Mouse (Mus musculus) intestine, embryonic 15.5 days (tissue): Measurements from ENCODE around the gene Ocln. TPM values are rescaled to one million over a fixed set of nuclear protein-coding genes. Genes with fewer than 3 reads are reported as not detected.
"Not testable (repeated sequence)": the region's sequence is repeated elsewhere in the genome, so short reads cannot be mapped to it uniquely, and the experiment has no call there.

Experiments used
- ATAC-seq: fragments of 200-750 bp; cut with Nextera tagmentation; 2 replicates; pipeline ENCODE4 v1.8.0; 2017; ENCODE audit warnings: moderate TSS enrichment, moderate library complexity
- H3K27ac ChIP-seq: fragments of 300-500 bp; sonication (generic); 2 replicates; pipeline ENCODE4 v1.5.1; 2015; ENCODE audit warnings: mild to moderate bottlenecking, inconsistent platforms
- H3K27me3 ChIP-seq: fragments of 300-500 bp; sonication (generic); replicated peaks from 2 replicates; pipeline ENCODE4 v1.6.1; 2015; ENCODE audit warnings: inconsistent platforms
- H3K36me3 ChIP-seq: fragments of 300-500 bp; sonication (generic); 2 replicates; pipeline ENCODE4 v1.6.1; 2015; ENCODE audit warnings: inconsistent platforms
- H3K4me1 ChIP-seq: fragments of 300-500 bp; sonication (generic); replicated peaks from 2 replicates; pipeline ENCODE4 v1.6.1; 2015; ENCODE audit warnings: inconsistent platforms
- H3K4me2 ChIP-seq: fragments of 300-500 bp; sonication (generic); replicated peaks from 2 replicates; pipeline ENCODE4 v1.6.1; 2015; ENCODE audit warnings: mild to moderate bottlenecking, inconsistent platforms
- H3K4me3 ChIP-seq: fragments of 300-500 bp; sonication (generic); replicated peaks from 2 replicates; pipeline ENCODE4 v1.5.1; 2015; ENCODE audit warnings: inconsistent platforms
- H3K9ac ChIP-seq: fragments of 300-500 bp; sonication (generic); 2 replicates; pipeline ENCODE4 v1.6.1; 2015; ENCODE audit warnings: inconsistent platforms
- H3K9me3 ChIP-seq: fragments of 300-500 bp; sonication (generic); 2 replicates; pipeline ENCODE4 v1.6.1; 2016; ENCODE audit warnings: inconsistent platforms
- WGBS: fragments of 180-500 bp; shearing (Covaris S2); methylation state at CpG from one replicate; pipeline ENCODE4 v1.1.7; 2015; 5-methylcytosine and 5-hydroxymethylcytosine counted together
- polyA plus RNA-seq: library from polyadenylated mRNA; unstranded; fragments of >200 nt; fragmentation: Nextera tagmentation; extraction: Ambion mirVana; gene quantifications from 2 replicates; pipeline ENCODE4 v1.2.1, GENCODE M21; 2015

Gene Ocln
- polyA plus RNA-seq, 1 experiment from 2014 or later: 89.1 TPM

DNA sequence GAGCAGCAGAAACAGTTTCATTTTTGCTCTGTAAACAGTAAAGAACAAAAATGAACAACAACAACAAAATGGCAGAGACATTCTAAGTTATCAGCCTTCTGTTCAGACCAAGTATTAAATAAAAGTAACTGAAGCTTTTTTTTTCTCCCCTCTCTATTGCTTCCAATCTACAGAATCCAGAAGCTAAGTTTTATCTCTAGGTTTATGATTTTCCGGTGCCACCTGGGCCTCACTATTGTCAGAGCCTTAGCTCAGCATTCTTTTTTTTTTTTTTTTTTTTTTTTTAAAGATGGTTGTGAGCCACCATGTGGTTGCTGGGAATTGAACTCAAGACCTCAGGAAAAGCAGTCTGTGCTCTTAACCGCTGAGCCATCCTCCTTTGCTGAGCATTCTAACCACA lies 39.7 kb downstream of the Ocln start:
- Histone ChIP-seq H3K9ac (no peak overlapping the region), H3K36me3 (no peaks in the 10 kb centered on the region), H3K9me3 (no peaks in the 10 kb centered on the region), H3K27ac (no peak overlapping the region), H3K4me2 (no peak overlapping the region), H3K4me1 (0 out of 2 replicates have a peak, but pooled peaks cover 6% of the 10 kb centered on the region), H3K4me3 (no peak overlapping the region), H3K27me3 (no peaks in the 10 kb centered on the region)
- 86% methylated on average over 2 of the region's 2 CpGs for WGBS
- ATAC-seq: no peak

GRCm38 (mm10) chr13:100511860-100512364 lies 40.6 kb downstream of the Ocln start:
- no peak overlapping the region for H3K4me2 ChIP-seq
- ATAC-seq: no peak
- no peaks in the 10 kb centered on the region for H3K4me1 ChIP-seq
- no peak overlapping the region for H3K9ac ChIP-seq
- no peaks in the 10 kb centered on the region for H3K9me3 ChIP-seq
- no peaks in the 10 kb centered on the region for H3K36me3 ChIP-seq
- H3K27me3 ChIP-seq: no peaks in the 10 kb centered on the region
- H3K4me3 ChIP-seq: no peak overlapping the region
- no peak overlapping the region for H3K27ac ChIP-seq
- WGBS: 73% methylated on average over 4 of the region's 4 CpGs

DNA sequence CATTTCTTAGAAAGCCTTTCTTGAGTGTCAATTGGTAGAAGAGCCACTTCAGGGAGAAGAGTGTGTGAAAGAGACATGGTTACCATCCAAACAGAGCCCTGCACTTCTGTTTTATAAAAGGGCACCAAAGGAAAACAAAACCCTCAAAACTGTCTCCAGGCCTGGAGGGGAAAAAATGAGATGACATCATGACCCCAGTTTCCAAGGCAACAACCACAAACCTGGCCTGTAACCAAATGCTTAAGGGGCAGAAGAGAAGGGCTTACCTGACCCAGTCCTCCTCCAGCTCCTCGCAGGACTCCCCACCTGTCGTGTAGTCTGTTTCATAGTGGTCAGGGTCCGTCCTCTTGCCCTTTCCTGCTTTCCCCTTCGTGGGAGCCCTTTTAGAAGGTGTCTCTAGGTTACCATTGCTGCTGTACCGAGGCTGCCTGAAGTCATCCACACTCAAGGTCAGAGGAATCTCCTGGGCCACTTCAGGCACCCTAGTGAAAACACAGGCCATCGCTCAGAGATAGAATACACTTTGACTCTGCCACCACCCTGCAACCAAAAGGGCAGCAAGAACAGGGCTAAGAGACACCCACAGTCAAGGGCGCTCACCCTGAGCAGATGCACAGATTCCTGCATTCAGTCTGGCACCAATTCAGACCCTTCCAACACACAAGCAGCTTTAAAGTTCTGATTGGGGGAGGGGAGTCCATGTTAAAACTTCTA lies 41.2 kb downstream of the Ocln start:
- Histone ChIP-seq H3K27ac (no peak overlapping the region), H3K4me3 (no peak overlapping the region), H3K9me3 (no peaks in the 10 kb centered on the region), H3K36me3 (no peaks in the 10 kb centered on the region), H3K9ac (no peak overlapping the region), H3K4me1 (no peaks in the 10 kb centered on the region), H3K4me2 (no peak overlapping the region), H3K27me3 (no peaks in the 10 kb centered on the region)
- no peak for ATAC-seq
- 74% methylated on average over 7 of the region's 7 CpGs for WGBS

DNA sequence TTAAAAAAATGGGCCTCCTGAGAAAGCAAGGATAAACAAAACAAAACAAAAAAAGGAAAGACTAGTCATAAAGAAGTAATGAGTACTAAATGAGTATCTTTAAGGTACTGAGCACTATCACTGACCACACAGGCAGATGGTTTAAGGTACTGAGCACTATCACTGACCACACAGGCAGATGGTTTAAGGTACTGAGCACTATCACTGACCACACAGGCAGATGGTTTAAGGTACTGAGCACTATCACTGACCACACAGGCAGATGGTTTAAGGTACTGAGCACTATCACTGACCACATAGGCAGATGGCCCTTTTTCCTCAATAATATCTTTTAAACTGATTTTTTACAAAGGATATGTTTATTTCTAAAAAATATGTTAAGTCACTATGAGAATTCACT lies 52.9 kb downstream of the Ocln start:
- H3K4me2 ChIP-seq, H3K4me1 ChIP-seq, H3K4me3 ChIP-seq, H3K36me3 ChIP-seq, H3K27me3 ChIP-seq, H3K27ac ChIP-seq, ATAC-seq, H3K9ac ChIP-seq, H3K9me3 ChIP-seq: not testable (repeated sequence)

DNA sequence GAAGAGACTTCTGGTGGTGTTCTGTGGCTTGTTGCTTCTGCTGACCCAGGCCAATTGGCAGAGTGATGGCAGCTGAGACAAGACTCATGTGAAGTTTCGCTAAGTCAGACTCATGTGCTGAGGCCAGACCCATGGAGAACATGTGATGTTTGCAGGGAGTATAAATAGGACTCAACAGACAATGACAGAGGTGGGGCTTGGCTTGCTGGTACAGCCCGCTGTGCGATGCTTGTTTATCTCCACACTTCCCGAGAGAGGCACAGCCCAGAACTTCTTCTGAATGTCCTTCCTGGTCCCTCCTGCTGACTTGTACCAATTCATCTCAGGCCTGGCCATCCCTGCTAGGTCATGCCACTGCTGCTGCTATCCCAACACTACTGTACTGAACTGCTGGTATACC lies 57.2 kb downstream of the Ocln start:
- H3K4me3 ChIP-seq: no peak overlapping the region
- 0 out of 2 replicates have a peak, but pooled peaks cover 5% of the 10 kb centered on the region for H3K4me1 ChIP-seq

GRCm38 (mm10) chr13:100494370-100494769 lies 58.1 kb downstream of the Ocln start:
- not testable (repeated sequence) for ATAC-seq, H3K9me3 ChIP-seq, H3K4me3 ChIP-seq, H3K9ac ChIP-seq, H3K27me3 ChIP-seq, H3K36me3 ChIP-seq, H3K4me1 ChIP-seq, H3K4me2 ChIP-seq, H3K27ac ChIP-seq
- 60% methylated on average over 8 of the region's 8 CpGs for WGBS

More for the DNA sequence above, 57.2 kb downstream of the Ocln start:
- ATAC-seq: no peak
- Histone ChIP-seq H3K36me3 (no peaks in the 10 kb centered on the region), H3K27ac (no peak overlapping the region), H3K9me3 (no peaks in the 10 kb centered on the region), H3K27me3 (no peaks in the 10 kb centered on the region), H3K9ac (no peak overlapping the region), H3K4me2 (no peak overlapping the region)
- 77% methylated on average over 4 of the region's 4 CpGs for WGBS

DNA sequence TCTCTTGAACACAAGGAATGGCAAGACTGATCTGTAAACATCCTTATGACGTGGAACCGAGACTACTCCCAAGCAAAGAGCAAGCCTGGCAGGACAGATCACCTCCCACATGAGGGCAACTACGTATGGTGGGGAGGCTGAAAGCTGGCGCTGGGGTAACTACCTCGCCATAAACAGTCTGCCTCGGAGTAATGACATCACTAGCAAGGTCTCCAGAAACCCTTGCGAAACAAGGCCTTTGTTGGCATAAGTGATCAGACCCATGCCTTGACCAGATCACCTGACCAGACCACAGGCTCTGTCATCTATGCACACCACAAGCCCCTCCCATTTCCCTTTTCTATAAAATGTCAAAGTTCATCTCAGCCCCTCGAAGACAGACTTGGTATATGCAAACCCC lies 59.2 kb downstream of the Ocln start:
- Histone ChIP-seq H3K36me3 (no peaks in the 10 kb centered on the region), H3K27ac (no peak overlapping the region), H3K9ac (no peak overlapping the region), H3K4me1 (0 out of 2 replicates have a peak, but pooled peaks cover 5% of the 10 kb centered on the region), H3K9me3 (no peaks in the 10 kb centered on the region), H3K4me2 (no peak overlapping the region), H3K27me3 (no peaks in the 10 kb centered on the region), H3K4me3 (no peak overlapping the region)
- ATAC-seq: peak; percentile 48
- WGBS: 64% methylated on average over 8 of the region's 8 CpGs

DNA sequence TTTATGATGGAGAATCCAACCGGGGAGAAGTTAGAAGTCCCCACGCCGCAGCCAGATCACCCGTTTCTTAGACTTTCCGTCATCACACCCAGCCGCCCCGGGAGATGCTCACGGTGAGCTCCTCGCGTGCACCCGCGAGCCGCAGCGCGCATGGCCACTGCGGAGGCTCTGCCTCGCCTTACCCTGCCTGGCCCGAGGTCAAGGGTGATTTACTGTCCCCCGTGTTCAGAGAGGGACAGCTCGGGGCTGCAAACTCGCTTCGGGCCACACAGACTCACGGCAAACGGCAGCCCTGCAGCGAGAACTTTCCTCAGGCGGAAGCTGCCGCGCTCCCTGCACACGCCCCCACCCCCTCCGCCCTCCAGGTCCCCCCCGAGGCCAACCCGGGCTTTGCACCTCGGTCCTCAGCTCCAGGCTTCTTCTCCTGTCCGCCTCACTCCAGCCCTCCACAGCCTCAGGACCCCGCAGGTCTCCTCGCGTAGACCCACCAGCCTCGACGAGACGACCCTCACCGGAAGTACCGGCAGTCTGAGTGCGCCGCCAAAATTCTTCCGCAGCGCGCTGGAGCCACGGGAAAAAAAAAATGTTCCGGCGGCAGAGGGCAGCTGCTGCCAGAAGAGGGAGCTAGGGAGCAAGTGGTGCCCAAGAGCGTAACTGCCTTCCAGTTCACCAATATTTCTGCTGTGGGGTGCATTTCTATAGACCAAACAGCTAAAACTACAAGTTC lies 60.3 kb downstream of the Ocln start, which contains the start of gene Gtf2h2:
TSS of gene Gtf2h2 (minus strand) at position 519 of the 727 bp plus-strand sequence.
- Histone ChIP-seq H3K27me3 (no peaks in the 10 kb centered on the region), H3K4me1 (0 out of 2 replicates have a peak, but pooled peaks cover 5% of the 10 kb centered on the region), H3K27ac (peak within 1 kb of the TSS; percentile 89), H3K9ac (peak within 1 kb of the TSS; percentile 86), H3K9me3 (no peaks in the 10 kb centered on the region), H3K4me2 (peak within 1 kb of the TSS; percentile 57), H3K36me3 (no peaks in the 10 kb centered on the region), H3K4me3 (peak within 1 kb of the TSS; percentile 83)
- WGBS: under 1% methylated on average over 51 of the region's 51 CpGs
- peak; percentile 86 for ATAC-seq

DNA sequence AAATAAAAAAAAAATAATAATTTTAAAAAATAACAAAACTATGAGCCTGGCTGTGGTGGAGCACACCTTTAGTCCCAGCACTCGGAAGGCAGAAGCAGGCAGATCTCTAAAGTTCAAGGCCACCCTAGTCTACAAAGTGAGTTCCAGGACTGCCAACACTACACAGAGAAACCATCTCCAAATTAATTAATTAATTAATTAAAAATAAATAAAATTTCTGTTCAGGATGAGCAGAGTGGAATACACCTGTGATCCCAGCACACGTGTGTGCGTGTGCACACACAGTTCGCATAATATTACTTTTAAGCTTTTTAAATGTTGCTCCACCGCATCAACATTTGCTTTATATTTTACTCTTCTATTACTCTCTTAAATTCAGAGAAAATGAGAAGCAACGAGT lies 60.9 kb downstream of the Ocln start:
- 14% methylated on average over 6 of the region's 6 CpGs for WGBS
- no peaks in the 10 kb centered on the region for H3K9me3 ChIP-seq
- H3K4me3 ChIP-seq: peak overlapping the region; percentile 83
- H3K27ac ChIP-seq: peak overlapping the region; percentile 89
- peak overlapping the region; percentile 86 for H3K9ac ChIP-seq
- H3K27me3 ChIP-seq: no peaks in the 10 kb centered on the region
- H3K36me3 ChIP-seq: 0 out of 2 replicates have a peak, but pooled peaks cover 1% of the 10 kb centered on the region
- H3K4me1 ChIP-seq: 0 out of 2 replicates have a peak, but pooled peaks cover 5% of the 10 kb centered on the region
- H3K4me2 ChIP-seq: peak overlapping the region; percentile 57
- ATAC-seq: peak; percentile 9; the same call in 1 of the 2 replicates

GRCm38 (mm10) chr13:100490424-100490823 lies 62.1 kb downstream of the Ocln start:
- no peak overlapping the region for H3K4me3 ChIP-seq

DNA sequence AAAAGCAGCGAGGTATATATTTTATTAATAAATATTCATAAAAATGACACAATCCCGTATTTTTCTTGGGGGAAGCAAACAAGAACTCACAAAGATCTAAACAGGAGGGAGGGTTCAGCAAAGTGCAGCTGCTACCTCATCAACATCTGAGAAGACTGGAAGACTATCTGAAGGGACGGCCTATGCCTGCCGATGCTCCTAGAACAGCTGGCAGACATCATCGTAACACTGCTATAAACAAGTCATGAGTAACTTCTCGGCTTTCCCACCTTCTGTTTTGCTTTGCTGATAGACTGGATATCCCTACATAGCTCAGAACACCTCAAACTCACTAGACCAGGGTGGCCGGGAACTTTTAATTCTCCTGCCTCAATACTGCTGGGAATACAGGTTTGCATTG lies 68.9 kb downstream of the Ocln start:
- H3K4me2 ChIP-seq: no peak overlapping the region
- H3K36me3 ChIP-seq: peaks cover 14% of the 10 kb centered on the region
- no peaks in the 10 kb centered on the region for H3K4me1 ChIP-seq
- 59% methylated on average over 7 of the region's 7 CpGs for WGBS
- no peak overlapping the region for H3K27ac ChIP-seq
- ATAC-seq: no peak
- no peaks in the 10 kb centered on the region for H3K27me3 ChIP-seq
- no peak overlapping the region for H3K4me3 ChIP-seq
- no peak overlapping the region for H3K9ac ChIP-seq
- H3K9me3 ChIP-seq: no peaks in the 10 kb centered on the region

More at GRCm38 (mm10) chr13:100490424-100490823, 62.1 kb downstream of the Ocln start:
- Histone ChIP-seq H3K9ac (no peak overlapping the region), H3K4me2 (no peak overlapping the region), H3K27ac (no peak overlapping the region), H3K27me3 (no peaks in the 10 kb centered on the region), H3K9me3 (no peaks in the 10 kb centered on the region), H3K4me1 (0 out of 2 replicates have a peak, but pooled peaks cover 5% of the 10 kb centered on the region), H3K36me3 (peaks cover 4% of the 10 kb centered on the region; the same call in 1 of the 2 replicates)
- 84% methylated on average over 5 of the region's 5 CpGs for WGBS
- no peak for ATAC-seq

- Histone ChIP-seq H3K9me3 (no peaks in the 10 kb centered on the region), H3K4me1 (no peaks in the 10 kb centered on the region), H3K36me3 (peaks cover 12% of the 10 kb centered on the region), H3K4me3 (no peak overlapping the region), H3K27ac (no peak overlapping the region), H3K4me2 (no peak overlapping the region), H3K27me3 (no peaks in the 10 kb centered on the region), H3K9ac (no peak overlapping the region)
- ATAC-seq: peak; percentile 87
- WGBS: 67% methylated on average over 2 of the region's 2 CpGs
These were observed 88.8 kb downstream of the Ocln start for GRCm38 (mm10) chr13:100463527-100464222.
